Mouse (Mus musculus): ENCODE measurements at regions not wholly inside any gene's neighbourhood (a gene's known extent, or its start where the extent isn't known, plus 50 kb on each side); places are given as distances from the start of the nearest gene placed in this dataset.
A peak's percentile ranks its signal among the peaks of the same experiment; 100 is the strongest.

- 60% methylated on average over 19 of the region's 19 CpGs for WGBS
- Histone ChIP-seq H3K27ac (ENCODE audit: control insufficient read depth, insufficient read depth, low read length) (no peak overlapping the region), H3K4me3 (ENCODE audit: control insufficient read depth, insufficient read depth, low read length) (no peak overlapping the region), H3K36me3 (ENCODE audit: control insufficient read depth, insufficient read depth, low read length) (no peaks in the 10 kb centered on the region), H3K27me3 (ENCODE audit: control insufficient read depth, insufficient read depth, low read length) (no peaks in the 10 kb centered on the region), H3K4me1 (replicated peaks; ENCODE audit: control insufficient read depth, insufficient read depth, low read length) (peaks cover 31% of the 10 kb centered on the region)
- TF ChIP-seq POLR2A (IDR thresholded peaks at IDR 0.05; ENCODE audit: control insufficient read depth, extremely low read depth, insufficient read depth, low read length, poor library complexity) (no peak), CTCF (IDR thresholded peaks at IDR 0.05; ENCODE audit: borderline replicate concordance, control insufficient read depth, extremely low read depth, insufficient read depth, low read length, poor library complexity) (no peak)
- no peak for DNase-seq
These were observed 163.7 kb downstream of the Ly86 start for GRCm38 (mm10) chr13:37508385-37509351.

GRCm38 (mm10) chr13:37509352-37509851 is 164.4 kb downstream of the Ly86 start:
- DNase-seq, result peak; percentile 14
- TF ChIP-seq CTCF (IDR thresholded peaks at IDR 0.05; ENCODE audit: borderline replicate concordance, control insufficient read depth, extremely low read depth, insufficient read depth, low read length, poor library complexity) (no peak), POLR2A (IDR thresholded peaks at IDR 0.05; ENCODE audit: control insufficient read depth, extremely low read depth, insufficient read depth, low read length, poor library complexity) (no peak)
- H3K27ac ChIP-seq (ENCODE audit: control insufficient read depth, insufficient read depth, low read length), result no peak overlapping the region
- peaks cover 26% of the 10 kb centered on the region for H3K4me1 ChIP-seq (replicated peaks; ENCODE audit: control insufficient read depth, insufficient read depth, low read length)
- no peak overlapping the region for H3K4me3 ChIP-seq (ENCODE audit: control insufficient read depth, insufficient read depth, low read length)
- H3K36me3 ChIP-seq (ENCODE audit: control insufficient read depth, insufficient read depth, low read length), result no peaks in the 10 kb centered on the region
- no peaks in the 10 kb centered on the region for H3K27me3 ChIP-seq (ENCODE audit: control insufficient read depth, insufficient read depth, low read length)
- WGBS, result 2% methylated on average over 12 of the region's 12 CpGs

- peaks cover 21% of the 10 kb centered on the region for H3K4me1 ChIP-seq (replicated peaks; ENCODE audit: control insufficient read depth, insufficient read depth, low read length)
- H3K36me3 ChIP-seq (ENCODE audit: control insufficient read depth, insufficient read depth, low read length), result no peaks in the 10 kb centered on the region
- 95% methylated on average over 6 of the region's 6 CpGs for WGBS
- H3K4me3 ChIP-seq (ENCODE audit: control insufficient read depth, insufficient read depth, low read length), result no peak overlapping the region
- TF ChIP-seq POLR2A (IDR thresholded peaks at IDR 0.05; ENCODE audit: control insufficient read depth, extremely low read depth, insufficient read depth, low read length, poor library complexity) (no peak), CTCF (IDR thresholded peaks at IDR 0.05; ENCODE audit: borderline replicate concordance, control insufficient read depth, extremely low read depth, insufficient read depth, low read length, poor library complexity) (no peak)
- H3K27ac ChIP-seq (ENCODE audit: control insufficient read depth, insufficient read depth, low read length), result no peak overlapping the region
- DNase-seq, result no peak
- H3K27me3 ChIP-seq (ENCODE audit: control insufficient read depth, insufficient read depth, low read length), result no peaks in the 10 kb centered on the region
These were observed 165.5 kb downstream of the Ly86 start for GRCm38 (mm10) chr13:37510511-37510910.

- Histone ChIP-seq H3K4me1 (replicated peaks; ENCODE audit: control insufficient read depth, insufficient read depth, low read length) (peaks cover 16% of the 10 kb centered on the region), H3K27me3 (ENCODE audit: control insufficient read depth, insufficient read depth, low read length) (no peaks in the 10 kb centered on the region), H3K27ac (ENCODE audit: control insufficient read depth, insufficient read depth, low read length) (no peak overlapping the region), H3K4me3 (ENCODE audit: control insufficient read depth, insufficient read depth, low read length) (no peak overlapping the region), H3K36me3 (ENCODE audit: control insufficient read depth, insufficient read depth, low read length) (no peaks in the 10 kb centered on the region)
- WGBS, result 92% methylated on average over 6 of the region's 6 CpGs
- no peak for DNase-seq
- no peak for TF ChIP-seq POLR2A (IDR thresholded peaks at IDR 0.05; ENCODE audit: control insufficient read depth, extremely low read depth, insufficient read depth, low read length, poor library complexity)
- no peak for TF ChIP-seq CTCF (IDR thresholded peaks at IDR 0.05; ENCODE audit: borderline replicate concordance, control insufficient read depth, extremely low read depth, insufficient read depth, low read length, poor library complexity)
These were observed 166.0 kb downstream of the Ly86 start for GRCm38 (mm10) chr13:37511006-37511405.

- H3K27ac ChIP-seq (ENCODE audit: control insufficient read depth, insufficient read depth, low read length), result no peak overlapping the region
- TF ChIP-seq CTCF (IDR thresholded peaks at IDR 0.05; ENCODE audit: borderline replicate concordance, control insufficient read depth, extremely low read depth, insufficient read depth, low read length, poor library complexity), result no peak
- no peak for TF ChIP-seq POLR2A (IDR thresholded peaks at IDR 0.05; ENCODE audit: control insufficient read depth, extremely low read depth, insufficient read depth, low read length, poor library complexity)
- DNase-seq, result no peak
- H3K4me3 ChIP-seq (ENCODE audit: control insufficient read depth, insufficient read depth, low read length), result no peak overlapping the region
- peaks cover 13% of the 10 kb centered on the region for H3K4me1 ChIP-seq (replicated peaks; ENCODE audit: control insufficient read depth, insufficient read depth, low read length)
- 93% methylated on average over 4 of the region's 4 CpGs for WGBS
- no peaks in the 10 kb centered on the region for H3K36me3 ChIP-seq (ENCODE audit: control insufficient read depth, insufficient read depth, low read length)
- no peaks in the 10 kb centered on the region for H3K27me3 ChIP-seq (ENCODE audit: control insufficient read depth, insufficient read depth, low read length)
These were observed 166.4 kb downstream of the Ly86 start for GRCm38 (mm10) chr13:37511406-37511805.

- Histone ChIP-seq H3K27me3 (ENCODE audit: control insufficient read depth, insufficient read depth, low read length) (no peaks in the 10 kb centered on the region), H3K36me3 (ENCODE audit: control insufficient read depth, insufficient read depth, low read length) (no peaks in the 10 kb centered on the region), H3K4me3 (ENCODE audit: control insufficient read depth, insufficient read depth, low read length) (no peak overlapping the region), H3K4me1 (replicated peaks; ENCODE audit: control insufficient read depth, insufficient read depth, low read length) (peaks cover 13% of the 10 kb centered on the region), H3K27ac (ENCODE audit: control insufficient read depth, insufficient read depth, low read length) (no peak overlapping the region)
- TF ChIP-seq POLR2A (IDR thresholded peaks at IDR 0.05; ENCODE audit: control insufficient read depth, extremely low read depth, insufficient read depth, low read length, poor library complexity) (no peak), CTCF (IDR thresholded peaks at IDR 0.05; ENCODE audit: borderline replicate concordance, control insufficient read depth, extremely low read depth, insufficient read depth, low read length, poor library complexity) (no peak)
- no peak for DNase-seq
- 62% methylated on average over 3 of the region's 3 CpGs for WGBS
These were observed 167.8 kb downstream of the Ly86 start for GRCm38 (mm10) chr13:37512781-37513180.
